Mouse (Mus musculus): ENCODE measurements around the gene Pip5kl1. TPM values are rescaled to one million over a fixed set of nuclear protein-coding genes. Genes with fewer than 3 reads are reported as not detected.
A peak's percentile ranks its signal among the peaks of the same experiment; 100 is the strongest.

The Pip5kl1 gene
- polyA plus RNA-seq, 2 experiments, result 0.11 TPM; not detected in 1

GRCm38 (mm10) chr2:32618051-32618450, 43.5 kb downstream of the Pip5kl1 start:
- H3K36me3 ChIP-seq (replicated peaks; ENCODE audit: control insufficient read depth, insufficient read depth, low read depth), result peaks cover 6% of the 10 kb centered on the region
- WGBS (ENCODE audit: insufficient replicate concordance), result 84% methylated on average over 9 of the region's 9 CpGs
- no peak overlapping the region for H3K4me2 ChIP-seq (ENCODE audit: low read depth)
- H3K9me3 ChIP-seq (ENCODE audit: control insufficient read depth, low read length), result peaks cover 2% of the 10 kb centered on the region
- no peak overlapping the region for H3K9ac ChIP-seq (replicated peaks)
- DNase-seq (ENCODE audit: low read depth in 3 of 3, low spot score in 3 of 3) (no peak), ATAC-seq (ENCODE audit: insufficient read depth) (no peak)
- no peak overlapping the region for H3K4me3 ChIP-seq (ENCODE audit: insufficient read depth in 1 of 2, low read depth in 2 of 2, low read length in 2 of 2)
- H3K4me1 ChIP-seq (replicated peaks; ENCODE audit: control insufficient read depth in 2 of 2, insufficient read depth in 2 of 2, low read length in 1 of 2), result peaks cover 0 to 16% of the 10 kb centered on the region in 2 experiments; a peak in 3 of 4 replicates
- no peak for TF ChIP-seq CTCF (IDR thresholded peaks at IDR 0.05; ENCODE audit: low read depth)
- no peak for TF ChIP-seq EP300 (IDR thresholded peaks at IDR 0.05; ENCODE audit: low read depth)
- no peak overlapping the region for H3K27ac ChIP-seq
- H3K27me3 ChIP-seq (ENCODE audit: control insufficient read depth, insufficient read depth, low read length), result no peaks in the 10 kb centered on the region

GRCm38 (mm10) chr2:32620682-32621516, 46.3 kb downstream of the Pip5kl1 start:
- H3K4me2 ChIP-seq (ENCODE audit: low read depth), result no peak overlapping the region
- H3K9ac ChIP-seq (replicated peaks), result no peak overlapping the region
- TF ChIP-seq EP300 (IDR thresholded peaks at IDR 0.05; ENCODE audit: low read depth) (no peak), CTCF (IDR thresholded peaks at IDR 0.05; ENCODE audit: low read depth) (no peak)
- 35% methylated on average over 4 of the region's 4 CpGs for WGBS (ENCODE audit: insufficient replicate concordance)
- H3K27me3 ChIP-seq (ENCODE audit: control insufficient read depth, insufficient read depth, low read length), result no peaks in the 10 kb centered on the region
- H3K27ac ChIP-seq, result no peak overlapping the region
- DNase-seq (ENCODE audit: low read depth in 3 of 3, low spot score in 3 of 3) (no peak), ATAC-seq (ENCODE audit: insufficient read depth) (peak; percentile 56)
- no peak overlapping the region for H3K4me3 ChIP-seq (ENCODE audit: insufficient read depth in 1 of 2, low read depth in 2 of 2, low read length in 2 of 2)
- peaks cover 2% of the 10 kb centered on the region for H3K9me3 ChIP-seq (ENCODE audit: control insufficient read depth, low read length)
- peaks cover 6% of the 10 kb centered on the region for H3K36me3 ChIP-seq (replicated peaks; ENCODE audit: control insufficient read depth, insufficient read depth, low read depth)
- H3K4me1 ChIP-seq (replicated peaks; ENCODE audit: control insufficient read depth in 2 of 2, insufficient read depth in 2 of 2, low read length in 1 of 2), result peaks cover 0 to 26% of the 10 kb centered on the region in 2 experiments; a peak in 3 of 4 replicates

- H3K4me2 ChIP-seq (ENCODE audit: low read depth), result no peak within 1 kb of the TSS
- H3K27ac ChIP-seq, result no peak within 1 kb of the TSS
- WGBS (ENCODE audit: insufficient replicate concordance), result 33% methylated on average over 7 of the region's 7 CpGs
- H3K4me1 ChIP-seq (replicated peaks; ENCODE audit: control insufficient read depth in 2 of 2, insufficient read depth in 2 of 2, low read length in 1 of 2), result peaks cover 0 to 26% of the 10 kb centered on the region in 2 experiments; a peak in 3 of 4 replicates
- ATAC-seq (ENCODE audit: insufficient read depth) (no peak), DNase-seq (ENCODE audit: low read depth in 3 of 3, low spot score in 3 of 3) (no peak)
- TF ChIP-seq CTCF (IDR thresholded peaks at IDR 0.05; ENCODE audit: low read depth) (no peak), EP300 (IDR thresholded peaks at IDR 0.05; ENCODE audit: low read depth) (no peak)
- peaks cover 2% of the 10 kb centered on the region for H3K9me3 ChIP-seq (ENCODE audit: control insufficient read depth, low read length)
- no peaks in the 10 kb centered on the region for H3K27me3 ChIP-seq (ENCODE audit: control insufficient read depth, insufficient read depth, low read length)
- H3K9ac ChIP-seq (replicated peaks), result no peak within 1 kb of the TSS
- H3K4me3 ChIP-seq (ENCODE audit: insufficient read depth in 1 of 2, low read depth in 2 of 2, low read length in 2 of 2), result no peak within 1 kb of the TSS
- H3K36me3 ChIP-seq (replicated peaks; ENCODE audit: control insufficient read depth, insufficient read depth, low read depth), result peaks cover 6% of the 10 kb centered on the region
Observed at GRCm38 (mm10) chr2:32621517-32621859, 46.9 kb downstream of the Pip5kl1 start, which contains the start of gene Ak1. TSS of gene Ak1 (plus strand) at chr2:32621758.

GRCm38 (mm10) chr2:32624111-32624748, 49.6 kb downstream of the Pip5kl1 start:
- H3K27me3 ChIP-seq (ENCODE audit: control insufficient read depth, insufficient read depth, low read length), result no peaks in the 10 kb centered on the region
- H3K9ac ChIP-seq (replicated peaks), result no peak overlapping the region
- H3K36me3 ChIP-seq (replicated peaks; ENCODE audit: control insufficient read depth, insufficient read depth, low read depth), result no peaks in the 10 kb centered on the region
- DNase-seq (ENCODE audit: low read depth in 3 of 3, low spot score in 3 of 3) (no peak), ATAC-seq (ENCODE audit: insufficient read depth) (no peak)
- no peaks in the 10 kb centered on the region for H3K9me3 ChIP-seq (ENCODE audit: control insufficient read depth, low read length)
- H3K4me1 ChIP-seq (replicated peaks; ENCODE audit: control insufficient read depth in 2 of 2, insufficient read depth in 2 of 2, low read length in 1 of 2), result peaks cover 0 to 26% of the 10 kb centered on the region in 2 experiments; a peak in 3 of 4 replicates
- no peak for TF ChIP-seq CTCF (IDR thresholded peaks at IDR 0.05; ENCODE audit: low read depth)
- no peak for TF ChIP-seq EP300 (IDR thresholded peaks at IDR 0.05; ENCODE audit: low read depth)
- no peak overlapping the region for H3K4me3 ChIP-seq (ENCODE audit: insufficient read depth in 1 of 2, low read depth in 2 of 2, low read length in 2 of 2)
- H3K27ac ChIP-seq, result no peak overlapping the region
- no peak overlapping the region for H3K4me2 ChIP-seq (ENCODE audit: low read depth)
- WGBS (ENCODE audit: insufficient replicate concordance), result 57% methylated on average over 5 of the region's 5 CpGs
